In genomic region chr4:46202562-46203126, GRCm38 (mm10) we compare ENCODE assay signal across 8 mouse cellular contexts. TPM values are rescaled to one million over a fixed set of nuclear protein-coding genes. Genes with fewer than 3 reads are reported as not detected.
DNase-seq lines count a peak whose midpoint lies in the region; ATAC-seq lines count a peak whose summit lies in the region.

No protein-coding gene starts in this region.

- DNase-seq in adrenal gland, postnatal 25 days, result peak; percentile 13
- no peak for DNase-seq in adrenal gland, postnatal 14 days
- no peak for DNase-seq in spleen, adult 12 weeks (ENCODE audit: low spot score)
- DNase-seq in urinary bladder, postnatal 4 days (ENCODE audit: low spot score in 2 of 2), result no peak

- 6% methylated on average over 23 of the region's 23 CpGs for WGBS in hindbrain, embryonic 12.5 days
- WGBS in midbrain, embryonic 15.5 days, result 5% methylated on average over 23 of the region's 23 CpGs

- H3K27me3 ChIP-seq in megakaryocyte, embryonic 14.5 days (replicated peaks), result peaks cover 33% of the 10 kb centered on the region
- H3K27me3 ChIP-seq in hindbrain, embryonic 12.5 days, result peaks cover 24% of the 10 kb centered on the region
- H3K27me3 ChIP-seq in midbrain, embryonic 15.5 days (replicated peaks), result peaks cover 9% of the 10 kb centered on the region

- no peak for ATAC-seq in megakaryocyte, adult 5-6 weeks (ENCODE audit: poor library complexity, severe bottlenecking)
- peak; percentile 67 for ATAC-seq in hindbrain, embryonic 12.5 days (ENCODE audit: low FRiP score)
- ATAC-seq in midbrain, embryonic 15.5 days (replicated peaks), result peak; percentile 72

- peak overlapping the region; percentile 62 for H3K27ac ChIP-seq in hindbrain, embryonic 12.5 days
- H3K27ac ChIP-seq in midbrain, embryonic 15.5 days, result peak overlapping the region; percentile 86

- H3K4me2 ChIP-seq in hindbrain, embryonic 12.5 days (replicated peaks), result peak overlapping the region; percentile 55
- peak overlapping the region; percentile 65 for H3K4me2 ChIP-seq in midbrain, embryonic 15.5 days

- no peaks in the 10 kb centered on the region for H3K36me3 ChIP-seq in megakaryocyte, embryonic 14.5 days (replicated peaks; ENCODE audit: low read length)
- no peaks in the 10 kb centered on the region for H3K36me3 ChIP-seq in hindbrain, embryonic 12.5 days
- H3K36me3 ChIP-seq in midbrain, embryonic 15.5 days (replicated peaks), result no peaks in the 10 kb centered on the region

- peaks cover 42% of the 10 kb centered on the region for H3K4me1 ChIP-seq in megakaryocyte, embryonic 14.5 days
- peaks cover 7% of the 10 kb centered on the region for H3K4me1 ChIP-seq in hindbrain, embryonic 12.5 days
- H3K4me1 ChIP-seq in midbrain, embryonic 15.5 days, result peaks cover 7% of the 10 kb centered on the region

- H3K9ac ChIP-seq in hindbrain, embryonic 12.5 days, result peak overlapping the region; percentile 58
- H3K9ac ChIP-seq in midbrain, embryonic 15.5 days, result peak overlapping the region; percentile 65

- H3K4me3 ChIP-seq in megakaryocyte, embryonic 14.5 days (replicated peaks), result peak overlapping the region; percentile 76
- peak overlapping the region; percentile 30 for H3K4me3 ChIP-seq in hindbrain, embryonic 12.5 days
- peak overlapping the region; percentile 42 for H3K4me3 ChIP-seq in midbrain, embryonic 15.5 days

- H3K9me3 ChIP-seq in megakaryocyte, embryonic 14.5 days, result peaks cover 11% of the 10 kb centered on the region
- H3K9me3 ChIP-seq in hindbrain, embryonic 12.5 days (replicated peaks), result no peaks in the 10 kb centered on the region; the same call in 1 of the 2 replicates
- no peaks in the 10 kb centered on the region for H3K9me3 ChIP-seq in midbrain, embryonic 15.5 days

RNA-seq across cellular contexts. Expression of gene Xpa, which starts 6.5 kb away (rescaled TPM):
- total RNA-seq in adrenal gland, postnatal 25 days (2021), result 25.5 and 26.4 TPM in 2 replicates
- 21.3 and 28.9 TPM in 2 replicates for total RNA-seq in adrenal gland, postnatal 14 days (2021)
- polyA plus RNA-seq in megakaryocyte, embryonic 14.5 days (2012; ENCODE audit: insufficient read depth, low replicate concordance), result 2.1 and 44.7 TPM in 2 replicates
- total RNA-seq in megakaryocyte, adult 5-6 weeks (2015), result 49.3 and 53.8 TPM in 2 replicates
- total RNA-seq in megakaryocyte, adult 5-6 weeks (2017), result 51.0 and 55.0 TPM in 2 replicates
- 31.3 and 33.1 TPM in 2 replicates for polyA plus RNA-seq in hindbrain, embryonic 12.5 days (2016; fragmentation: Nextera tagmentation; extraction: Ambion mirVana)
- 30.7 and 37.2 TPM in 2 replicates for polyA plus RNA-seq in midbrain, embryonic 15.5 days (2015; fragmentation: Nextera tagmentation; extraction: Ambion mirVana)
